Mouse (Mus musculus) natural killer cell, adult 2 months (primary cell): ENCODE measurements around the gene Ddx60.
"Not testable (repeated sequence)": the region's sequence is repeated elsewhere in the genome, so short reads cannot be mapped to it uniquely, and the experiment has no call there.

Experiments
- DNase-seq, 2 experiments: peaks; one replicate each; pipeline ENCODE4 v3.0.0; 2022; ENCODE audit warnings: low spot score in 2 of 2

Ddx60 gene

DNA sequence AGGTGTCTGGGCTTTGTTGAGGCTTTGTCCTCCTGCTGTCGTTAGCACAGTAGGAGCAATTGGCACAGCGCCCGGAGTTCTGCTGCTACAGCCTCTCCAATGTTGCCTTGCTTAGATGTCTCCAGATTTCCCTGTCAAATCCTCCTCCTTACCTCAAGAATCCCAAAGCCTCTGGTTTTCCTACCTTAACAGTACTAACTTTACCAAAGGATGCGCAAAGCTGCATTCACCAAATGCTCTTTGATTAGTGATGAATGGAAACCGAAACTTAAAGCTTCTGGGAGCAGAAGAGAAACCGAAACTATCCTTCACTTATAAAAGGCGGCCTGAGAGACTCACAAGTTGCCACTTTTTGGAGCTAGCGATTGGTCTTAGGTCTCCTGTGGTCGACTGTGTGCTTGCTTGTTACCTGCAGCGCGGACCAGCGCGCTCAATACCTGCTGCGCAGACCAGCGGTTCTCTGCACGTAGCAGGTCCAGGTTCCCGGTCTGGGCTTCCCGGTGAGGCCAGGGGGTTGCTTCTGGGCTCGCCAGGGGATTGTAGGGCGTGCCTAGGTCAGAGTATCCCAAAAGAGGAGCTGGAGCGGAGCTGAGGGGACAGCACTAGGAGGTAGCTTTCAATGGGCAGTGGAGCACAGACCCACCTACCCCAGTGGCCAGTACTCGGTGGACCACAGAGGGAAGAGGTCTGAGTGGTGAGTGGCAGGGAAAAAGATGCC lies at the start of gene Ddx60:
TSS of gene Ddx60 (plus strand) at position 311 of the 718 bp plus-strand sequence.
- DNase-seq, result peak; percentile 30 to 42

DNA sequence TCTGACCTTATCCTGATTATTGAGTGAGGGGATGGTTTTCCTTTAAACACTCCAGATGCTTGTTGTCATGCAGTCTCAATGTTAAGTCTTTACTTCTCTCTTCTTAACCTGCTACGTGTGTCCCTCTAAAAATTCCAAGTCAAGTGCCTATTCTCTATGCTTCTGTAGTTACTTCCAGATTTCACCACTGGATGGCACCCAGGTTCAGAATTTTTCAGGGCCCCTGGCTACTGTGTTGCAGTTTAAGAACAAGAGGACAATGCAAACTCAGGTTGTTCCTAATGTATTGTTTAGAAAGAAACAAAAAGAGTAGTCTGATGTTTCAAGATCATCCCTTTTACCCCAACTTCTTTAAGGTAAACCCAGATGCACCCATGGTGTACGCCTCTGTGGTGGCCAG lies 33.8 kb upstream of the Ddx60 start:
- DNase-seq, result no peak

DNA sequence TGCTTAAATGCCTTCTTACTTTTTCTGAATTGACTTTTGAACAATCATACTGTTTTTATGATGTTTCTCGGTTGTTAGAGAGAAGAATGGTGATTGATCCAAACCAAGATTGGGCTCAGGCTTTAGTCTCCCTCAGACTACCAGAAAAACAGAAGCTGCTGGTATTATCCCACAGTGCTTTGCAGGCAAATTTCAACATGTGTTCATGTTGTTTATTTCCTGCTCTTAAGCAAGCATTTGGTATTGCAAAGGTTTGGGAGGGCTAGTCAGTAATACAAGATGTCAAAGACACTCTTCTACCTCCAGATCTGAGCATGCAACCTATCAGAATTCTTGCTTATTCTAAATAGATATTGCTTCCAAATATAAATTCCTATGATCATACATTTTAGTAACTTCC lies 31.1 kb upstream of the Ddx60 start:
- DNase-seq, result no peak

DNA sequence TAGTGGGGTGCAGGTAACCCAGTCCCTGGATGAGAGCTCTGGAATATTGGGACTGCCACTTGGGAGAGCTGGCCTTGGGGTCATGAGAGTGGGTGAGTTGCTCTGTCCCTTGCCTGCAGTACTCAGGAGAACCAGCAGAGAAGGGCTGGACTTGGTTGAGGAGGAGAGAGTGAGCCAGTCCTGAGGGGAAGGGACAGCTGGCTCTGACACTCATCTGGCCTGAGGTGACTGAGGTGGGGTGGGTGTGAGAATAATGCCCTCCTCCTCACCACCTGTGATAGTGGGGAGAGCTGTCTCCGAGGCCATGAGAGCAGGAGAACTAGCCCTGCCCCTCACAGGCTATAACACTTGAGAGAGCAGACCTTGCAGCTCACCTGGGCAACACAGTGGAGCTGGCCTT lies 30.5 kb upstream of the Ddx60 start:
- no peak for DNase-seq

DNA sequence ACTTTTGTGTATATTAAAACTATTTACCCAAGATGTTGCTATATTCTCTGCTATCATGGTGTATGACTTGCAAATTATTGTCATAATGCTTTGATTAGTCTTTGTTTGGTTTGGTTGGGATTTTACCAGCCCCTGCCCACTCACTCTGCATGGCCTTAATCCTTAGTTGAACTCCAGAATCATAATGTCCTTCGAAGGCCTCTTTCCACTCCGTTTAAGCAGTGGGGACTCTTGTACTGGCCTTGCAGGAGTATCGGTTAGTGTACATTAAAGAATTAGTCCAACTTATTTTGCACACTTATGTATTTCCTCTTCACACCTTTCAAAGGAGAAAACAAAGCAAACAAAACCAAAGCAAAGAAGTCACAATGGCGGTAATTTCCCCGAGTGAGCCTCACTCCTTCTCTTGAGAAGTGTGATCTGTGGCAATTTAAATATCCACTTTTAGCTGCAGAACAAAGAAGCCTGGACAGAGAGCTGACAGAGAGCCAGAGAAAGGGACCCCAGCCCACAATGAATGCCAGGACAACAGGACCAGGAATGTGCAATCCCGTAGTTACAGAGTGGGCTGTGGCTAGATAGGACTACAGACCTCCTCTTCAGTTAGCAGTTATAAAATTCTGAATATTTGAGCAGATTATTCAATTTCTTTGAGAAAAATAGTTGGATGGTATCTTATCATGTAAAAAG lies 26.7 kb upstream of the Ddx60 start:
- DNase-seq, result no peak

DNA sequence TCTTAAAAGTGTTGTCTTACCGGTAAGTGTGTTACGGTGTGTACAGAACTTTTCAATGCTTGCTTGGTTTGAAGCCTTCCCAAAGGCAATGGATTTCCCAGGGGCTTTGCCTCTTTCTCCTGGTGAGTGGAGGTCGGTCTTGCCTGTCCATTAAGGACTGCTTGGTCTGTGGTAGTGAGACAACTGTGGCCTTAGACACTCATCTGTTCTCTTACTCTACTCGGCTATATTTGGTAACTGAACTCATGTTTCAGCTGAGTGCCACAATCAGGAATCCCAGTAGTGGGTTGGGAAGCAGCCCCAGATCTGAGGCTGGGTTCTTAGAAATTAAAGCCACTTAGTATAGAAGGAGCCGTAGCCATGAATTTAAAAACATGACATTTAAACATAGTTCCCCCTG lies 25.4 kb upstream of the Ddx60 start, which contains the start of gene Palld:
TSS of gene Palld (minus strand) at position 170 of the 400 bp plus-strand sequence.
- no peak for DNase-seq

DNA sequence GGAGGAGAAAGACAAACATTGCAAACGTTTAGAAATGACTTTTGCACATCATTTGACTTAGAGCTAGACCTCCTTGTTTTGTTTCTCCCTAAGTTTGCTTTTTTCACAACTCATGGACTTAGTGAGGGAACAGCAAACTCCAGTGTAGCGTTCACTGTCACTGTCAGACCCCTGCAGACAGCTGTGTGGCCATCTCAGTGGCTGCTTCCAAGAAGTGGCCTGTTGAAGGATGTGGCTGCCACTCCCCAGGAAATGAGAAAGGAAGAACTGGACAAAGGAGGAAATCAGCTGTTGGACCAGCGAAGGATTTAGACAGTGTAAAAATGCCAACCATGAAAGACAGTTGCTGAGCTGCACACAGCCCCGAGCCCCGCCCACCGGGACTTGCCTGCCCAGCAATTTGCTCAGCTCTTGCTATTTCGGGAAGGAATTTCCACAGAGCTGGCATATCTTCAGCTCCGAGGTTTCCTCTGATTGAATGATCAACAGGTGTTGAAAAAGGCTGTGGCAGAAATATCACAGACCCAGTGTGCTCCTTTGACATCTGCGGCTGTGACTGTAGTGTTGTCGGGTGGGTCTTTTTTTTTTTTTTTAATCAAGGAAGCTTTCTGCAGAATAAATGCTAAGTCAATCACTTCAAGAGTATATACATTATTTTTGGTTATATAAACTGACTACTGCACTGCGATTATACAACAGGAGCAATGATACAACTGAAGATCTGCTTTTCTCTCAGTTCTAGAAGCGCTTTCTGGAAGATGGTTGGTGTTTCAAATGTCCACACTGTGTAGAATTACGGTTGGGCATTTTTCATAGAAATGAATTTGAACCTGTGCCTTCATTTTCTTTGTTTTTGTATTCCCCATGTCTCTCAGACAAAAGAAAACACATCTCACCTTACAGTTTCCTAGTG lies 19.3 kb upstream of the Ddx60 start:
- no peak for DNase-seq

DNA sequence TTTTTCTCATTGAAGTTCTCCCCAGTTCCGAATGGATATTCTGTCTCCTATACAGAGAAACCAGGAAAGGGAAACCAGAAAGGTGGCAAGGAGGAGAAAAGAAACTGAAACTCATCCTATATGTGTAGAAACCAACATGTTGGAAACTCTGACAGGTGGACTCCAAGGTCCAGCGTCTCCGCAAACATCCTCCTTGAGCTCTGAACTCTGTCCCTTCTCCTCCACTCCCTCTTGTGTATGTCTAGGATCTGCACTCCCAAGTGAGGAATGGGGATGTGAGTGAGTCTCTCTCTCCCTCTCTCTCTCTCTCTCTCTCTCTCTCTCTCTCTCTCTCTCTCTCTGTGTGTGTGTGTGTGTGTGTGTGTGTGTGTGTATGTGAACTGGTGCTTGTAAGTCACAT lies 18.6 kb upstream of the Ddx60 start:
- no peak for DNase-seq

DNA sequence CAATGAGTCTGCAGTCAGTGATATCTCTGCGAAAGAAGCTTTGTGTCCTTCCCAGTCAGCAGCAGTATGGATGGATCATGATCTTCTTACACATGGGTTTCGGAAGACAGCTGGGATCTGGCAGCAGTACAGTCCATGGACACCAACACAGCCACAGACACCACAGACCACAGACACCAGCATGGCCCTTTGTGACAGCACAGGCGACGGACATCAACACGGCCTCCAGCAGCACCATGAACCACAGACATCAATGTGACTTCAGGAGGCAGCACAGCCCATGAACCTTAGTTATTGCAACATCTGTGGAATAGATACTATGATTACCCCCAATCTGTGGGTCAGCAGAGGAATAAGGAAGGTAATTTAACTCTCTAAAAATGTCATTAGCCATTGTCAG lies 15.1 kb upstream of the Ddx60 start:
- DNase-seq, result no peak

DNA sequence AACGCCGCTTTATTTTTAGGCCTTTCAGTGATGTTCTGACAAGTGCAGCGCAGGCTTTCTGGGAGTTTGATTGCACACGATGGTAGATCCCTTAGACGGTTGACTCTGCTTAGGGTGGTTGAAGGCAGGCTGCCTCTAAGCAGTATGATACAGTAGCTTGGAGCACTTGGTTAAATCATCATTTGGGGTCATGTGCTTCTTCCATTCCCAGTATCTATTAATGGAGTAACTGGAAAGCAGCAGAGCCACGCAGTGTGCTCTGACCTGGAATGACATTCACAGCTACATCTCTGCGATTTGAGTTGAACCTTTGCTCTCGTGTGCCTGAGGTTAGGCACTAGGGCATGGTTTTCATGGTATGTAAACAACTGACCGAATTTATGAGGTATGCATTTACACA lies 13.9 kb upstream of the Ddx60 start:
- DNase-seq, result no peak

DNA sequence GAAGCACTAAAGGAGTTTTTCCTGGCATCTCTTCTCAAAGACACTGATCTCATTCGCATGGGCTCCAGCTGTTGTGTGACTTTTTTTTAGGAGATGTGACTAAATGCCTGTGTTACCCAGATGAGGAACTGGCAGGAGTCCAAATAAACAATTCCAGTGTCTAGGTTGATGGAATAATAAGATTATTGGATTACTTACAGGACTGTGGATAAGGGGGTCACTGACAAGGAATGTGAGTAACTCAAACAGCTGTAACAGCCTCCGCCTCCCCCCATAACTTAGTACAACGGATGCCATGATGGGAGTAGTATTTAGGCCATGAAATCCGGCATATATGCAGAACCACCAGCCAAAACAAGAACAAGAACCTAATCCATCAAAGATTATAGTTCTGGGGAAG lies 10.6 kb upstream of the Ddx60 start:
- no peak for DNase-seq

DNA sequence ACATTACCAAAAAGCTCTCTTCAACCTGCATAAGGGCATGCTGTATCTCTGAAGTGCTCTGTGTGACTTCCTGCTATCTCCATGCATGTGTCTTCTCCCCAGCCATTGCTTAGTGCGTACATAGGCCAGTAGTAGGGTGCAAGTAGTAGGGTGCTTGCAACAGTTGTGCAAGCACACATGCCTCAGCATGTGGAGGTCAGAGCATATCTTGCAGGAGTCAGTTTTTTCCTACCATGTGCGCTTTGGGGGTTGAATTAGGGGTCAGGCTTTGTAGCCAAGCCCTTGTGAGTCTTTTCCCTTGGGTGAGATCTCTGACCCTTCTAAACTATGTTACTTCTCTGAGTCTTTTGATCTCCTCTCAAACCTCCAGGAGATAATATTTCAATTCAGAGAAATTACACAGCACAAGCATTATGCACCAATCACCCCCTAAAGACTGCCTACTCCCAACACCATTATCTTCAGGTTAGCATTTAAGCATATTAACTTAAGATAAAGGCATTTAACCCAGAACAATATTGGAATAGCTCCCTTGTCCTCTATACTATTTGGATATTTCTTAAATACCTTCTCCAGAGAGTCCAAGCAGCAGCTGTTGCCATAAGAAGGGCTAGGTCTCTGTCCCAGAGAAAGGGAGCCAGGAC lies 8.6 kb upstream of the Ddx60 start:
- DNase-seq, result no peak

DNA sequence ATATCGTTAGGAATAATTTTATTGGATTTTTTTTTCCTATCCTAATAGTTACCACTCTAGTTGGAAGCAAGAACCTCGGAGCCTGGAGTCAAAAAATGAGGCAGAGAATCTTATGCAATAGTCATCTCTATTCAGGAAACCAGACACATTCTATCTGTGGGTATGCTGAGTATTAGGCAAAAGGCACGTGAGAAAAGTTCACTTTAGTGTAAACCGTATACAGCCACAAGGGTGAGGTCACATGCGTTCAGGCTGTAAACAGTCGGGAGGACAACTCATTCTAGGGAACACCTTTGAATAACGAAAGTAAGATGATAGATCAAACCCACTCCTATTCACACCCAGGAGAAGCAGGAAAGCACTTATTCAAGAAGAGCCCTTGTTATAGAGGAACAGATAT lies 7.5 kb upstream of the Ddx60 start:
- no peak for DNase-seq

DNA sequence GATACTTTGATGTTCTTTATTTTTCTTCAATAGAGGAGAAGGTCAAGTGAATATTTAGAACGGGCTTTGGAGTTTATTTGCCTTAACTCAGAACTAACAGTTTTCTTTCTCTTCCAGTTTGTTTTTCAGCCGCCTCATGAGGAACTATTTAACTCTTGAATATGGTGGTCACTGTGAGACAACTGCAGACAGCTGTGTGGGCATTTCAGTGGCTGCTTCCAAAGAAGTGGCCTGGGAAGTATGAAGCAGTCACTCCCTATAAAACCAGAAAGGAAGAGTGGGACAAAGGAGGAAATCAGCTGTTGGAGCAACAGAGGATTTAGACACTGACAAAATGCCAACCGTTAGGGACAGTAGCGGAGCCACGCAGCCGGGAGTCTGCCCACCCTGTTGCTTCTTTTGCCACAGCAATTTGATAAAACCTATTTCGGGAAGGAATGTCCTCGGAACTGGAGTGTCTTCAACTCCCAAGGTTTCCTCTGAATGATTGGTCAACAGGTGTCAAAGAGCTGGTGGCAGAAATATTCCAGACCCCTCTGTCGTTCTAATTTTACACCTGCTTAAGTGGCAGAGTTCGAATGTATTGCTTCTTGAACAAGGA lies 6.3 kb upstream of the Ddx60 start:
- DNase-seq, result no peak

DNA sequence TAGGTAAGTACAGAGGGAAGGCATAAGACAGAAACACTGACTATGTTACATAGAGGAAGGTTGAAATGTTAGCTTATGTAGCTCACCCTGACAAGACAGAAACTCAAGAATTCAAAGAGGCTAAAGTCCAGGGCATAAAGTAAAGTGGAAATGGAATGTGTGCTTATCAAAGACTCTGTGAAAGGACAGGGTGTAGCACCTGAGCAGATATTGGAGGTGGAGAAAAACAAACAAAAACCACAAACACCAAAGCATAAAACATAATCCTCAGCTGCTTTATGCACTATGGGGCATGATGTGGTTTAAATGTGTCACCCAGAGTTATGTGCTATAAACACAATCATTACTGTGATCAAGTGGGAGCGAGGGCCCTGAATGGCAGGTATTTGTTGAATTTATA lies 3.4 kb upstream of the Ddx60 start:
- no peak for DNase-seq

DNA sequence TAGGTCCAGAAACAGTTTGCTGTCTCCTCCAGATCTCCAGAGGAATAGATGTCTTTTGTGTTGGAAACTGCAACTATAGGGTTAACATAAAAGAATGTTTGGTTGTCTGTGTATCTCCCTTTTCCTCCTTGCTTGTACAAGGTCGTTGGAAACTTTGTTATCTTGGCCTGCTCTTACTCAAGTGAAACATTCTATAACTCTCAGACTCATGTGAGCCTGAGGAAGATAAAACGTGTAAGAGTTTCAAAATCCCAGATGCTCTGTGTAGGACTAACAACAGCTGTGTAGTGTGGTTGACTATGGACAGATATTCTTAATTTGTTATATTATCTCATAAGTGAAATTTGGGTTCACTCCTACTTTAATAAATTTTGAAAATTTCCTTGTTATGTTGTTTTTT lies 5.4 kb downstream of the Ddx60 start:
- DNase-seq, result no peak

DNA sequence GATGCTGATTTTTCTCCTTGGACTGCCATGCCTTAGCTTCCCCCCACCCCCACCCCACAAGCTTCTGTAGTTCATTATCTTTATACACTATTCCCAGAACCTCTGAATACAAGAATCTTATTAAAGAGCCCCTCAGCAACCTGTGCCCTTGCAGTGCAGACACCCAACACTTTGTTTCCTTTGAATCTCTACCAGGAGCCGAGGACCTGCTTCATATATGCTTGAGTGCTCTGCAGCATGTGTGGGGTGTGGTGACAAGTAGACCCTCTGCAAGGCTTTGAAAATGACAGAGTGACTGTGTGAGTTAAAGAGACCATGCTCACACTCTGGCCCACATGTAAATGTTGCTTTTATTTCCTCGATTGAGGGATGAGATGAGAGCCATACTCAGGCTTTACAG lies 9.7 kb downstream of the Ddx60 start:
- DNase-seq, result no peak

DNA sequence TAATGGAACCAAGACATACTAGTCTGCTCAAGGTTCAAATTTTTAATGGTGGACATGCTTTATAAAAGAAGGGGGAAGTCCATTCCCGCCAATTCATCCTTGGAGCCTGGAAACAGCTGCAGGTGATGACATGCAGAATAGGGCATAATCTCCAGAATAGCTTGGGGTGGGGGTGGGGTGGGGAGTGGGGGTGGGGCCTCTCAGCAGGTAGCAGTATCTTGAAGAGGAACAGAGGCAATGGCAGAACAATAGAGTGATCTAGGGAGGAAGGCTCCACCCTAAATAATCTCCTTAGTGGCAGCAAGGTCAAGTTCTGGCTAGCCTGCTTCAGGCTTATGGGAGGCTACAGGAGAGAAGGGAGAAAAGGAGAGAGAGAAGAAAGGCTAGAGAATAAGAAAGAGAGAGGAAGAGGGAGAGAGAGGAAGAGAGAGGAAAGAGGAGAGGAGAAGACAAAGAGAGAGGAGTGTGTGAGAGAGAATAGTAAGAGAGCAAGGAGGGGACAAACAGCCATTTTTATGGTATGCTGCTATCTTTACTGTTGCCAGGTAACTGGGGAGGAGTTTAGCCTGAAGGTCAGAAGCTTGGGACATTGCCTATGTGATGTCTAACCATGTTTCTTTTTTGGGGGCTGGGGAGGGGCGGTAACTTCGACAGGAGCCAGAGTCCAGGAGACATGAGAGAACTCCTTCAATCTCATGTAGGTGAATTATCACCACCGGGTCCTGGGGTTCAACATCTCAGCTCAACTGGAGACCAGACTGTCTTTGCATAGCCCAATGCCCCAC lies 36.9 kb downstream of the Ddx60 start:
- DNase-seq, result not testable (repeated sequence)

DNA sequence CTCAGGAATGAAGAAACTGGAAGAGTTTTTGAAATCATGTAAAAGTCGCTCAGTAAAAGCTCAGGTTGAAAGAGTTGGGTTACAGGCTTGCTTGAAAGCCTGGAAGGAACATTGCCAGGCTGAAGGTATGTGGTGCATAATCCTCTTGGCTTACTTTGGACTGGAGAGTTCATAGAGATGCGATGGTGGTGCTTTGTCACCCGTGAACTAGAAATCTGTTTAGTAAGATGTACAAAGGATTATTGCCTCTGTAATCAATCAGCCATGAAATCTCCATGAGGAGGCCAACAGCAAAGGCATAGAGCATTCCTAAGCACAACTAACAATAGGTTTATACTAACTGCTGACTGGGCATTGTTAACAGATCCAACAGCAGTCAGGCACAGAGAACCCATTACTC lies 41.7 kb downstream of the Ddx60 start:
- DNase-seq, result no peak

DNA sequence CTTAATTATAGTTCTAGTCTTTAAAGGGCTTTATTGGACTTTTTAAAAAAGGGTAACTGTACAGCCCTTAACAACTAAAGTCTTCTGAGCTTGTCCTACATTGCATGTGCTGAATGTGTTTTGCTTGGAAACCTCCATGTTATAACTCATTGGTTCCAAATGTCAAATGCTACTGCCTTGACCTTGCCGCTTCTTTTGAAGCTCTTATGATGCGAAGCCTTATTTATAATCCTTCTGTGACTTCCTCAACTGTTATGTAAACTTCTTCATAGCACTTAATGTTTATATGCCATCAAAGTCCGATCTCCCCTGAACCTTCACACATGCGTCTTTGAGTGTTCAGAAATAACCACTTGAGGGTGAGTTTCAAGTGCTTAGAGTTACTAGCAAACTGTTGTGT lies 57.1 kb downstream of the Ddx60 start:
- DNase-seq, result no peak
